Mouse (Mus musculus) adrenal gland, postnatal 36 days (tissue): Measurements from ENCODE around the gene Dcxr. TPM values are rescaled to one million over a fixed set of nuclear protein-coding genes. Genes with fewer than 3 reads are reported as not detected.
"Not testable (repeated sequence)": the region's sequence is repeated elsewhere in the genome, so short reads cannot be mapped to it uniquely, and the experiment has no call there.

Experiments
- DNase-seq, 2 experiments: peaks; one replicate each; pipeline ENCODE4 v3.0.0; 2021; ENCODE audit warnings: mixed read lengths in 1 of 2
- total RNA-seq, 2 experiments: library from RNA; stranded (reverse); gene quantifications; 2 replicates each; pipeline ENCODE4 v1.2.3; 2021

Gene Dcxr
- total RNA-seq, 2 experiments from 2014 or later, result 31.8 to 77.7 TPM

GRCm38 (mm10) chr11:120710672-120711071 lies 16.4 kb downstream of the Dcxr start:
- no peak for DNase-seq

- no peak for DNase-seq
Observed at GRCm38 (mm10) chr11:120709551-120709950, 17.5 kb downstream of the Dcxr start.

GRCm38 (mm10) chr11:120707969-120708368 lies 19.1 kb downstream of the Dcxr start:
- DNase-seq, result no peak

- DNase-seq, result no peak
Observed at GRCm38 (mm10) chr11:120707225-120707624, 19.9 kb downstream of the Dcxr start.

- no peak for DNase-seq
Observed at GRCm38 (mm10) chr11:120706120-120706519, 21.0 kb downstream of the Dcxr start.

- DNase-seq, result no peak
Observed at GRCm38 (mm10) chr11:120704486-120705325, 22.4 kb downstream of the Dcxr start.

- DNase-seq, result peak; percentile 72 to 77
Observed at GRCm38 (mm10) chr11:120703696-120704454, 23.2 kb downstream of the Dcxr start.

GRCm38 (mm10) chr11:120697741-120698140 lies 29.3 kb downstream of the Dcxr start:
- peak; percentile 87 to 88 for DNase-seq

GRCm38 (mm10) chr11:120696568-120696967 lies 30.5 kb downstream of the Dcxr start:
- DNase-seq, result no peak

GRCm38 (mm10) chr11:120695641-120696040 lies 31.4 kb downstream of the Dcxr start:
- DNase-seq, result peak; percentile 52 to 63

- peak; percentile 49 to 65 for DNase-seq
Observed at GRCm38 (mm10) chr11:120695184-120695583, 31.9 kb downstream of the Dcxr start.

GRCm38 (mm10) chr11:120693461-120693860 lies 33.6 kb downstream of the Dcxr start:
- peak in 1 of 2 experiments; percentile 9 for DNase-seq

- peak; percentile 62 to 75 for DNase-seq
Observed at GRCm38 (mm10) chr11:120692471-120693011, 34.5 kb downstream of the Dcxr start.

GRCm38 (mm10) chr11:120689365-120689764 lies 37.7 kb downstream of the Dcxr start:
- DNase-seq, result peak in 1 of 2 experiments; percentile 0

GRCm38 (mm10) chr11:120686650-120687272 lies 40.3 kb downstream of the Dcxr start:
- no peak for DNase-seq

GRCm38 (mm10) chr11:120684660-120685059 lies 42.4 kb downstream of the Dcxr start:
- DNase-seq, result no peak

- DNase-seq, result no peak
Observed at GRCm38 (mm10) chr11:120684086-120684485, 43.0 kb downstream of the Dcxr start.

- no peak for DNase-seq
Observed at GRCm38 (mm10) chr11:120683536-120683935, 43.5 kb downstream of the Dcxr start.

GRCm38 (mm10) chr11:120682683-120683082 lies 44.4 kb downstream of the Dcxr start:
- DNase-seq, result no peak

- DNase-seq, result no peak
Observed at GRCm38 (mm10) chr11:120679909-120680308, 47.2 kb downstream of the Dcxr start.

- DNase-seq, result peak; percentile 44 to 62
Observed at GRCm38 (mm10) chr11:120676951-120677350, 50.1 kb downstream of the Dcxr start.

- not testable (repeated sequence) for DNase-seq
Observed at GRCm38 (mm10) chr11:120675875-120676274, 51.2 kb downstream of the Dcxr start.
